Mouse (Mus musculus) cerebellum, postnatal 36 days (tissue): ENCODE data around the gene Tcta.

Experiments
- DNase-seq, 2 experiments: peaks; one replicate each; pipeline ENCODE4 v3.0.0; 2021 to 2022; ENCODE audit warnings: mixed read lengths in 2 of 2

The Tcta gene

GRCm38 (mm10) chr9:108267691-108268090, 38.3 kb downstream of the Tcta start:
- no peak for DNase-seq

DNA sequence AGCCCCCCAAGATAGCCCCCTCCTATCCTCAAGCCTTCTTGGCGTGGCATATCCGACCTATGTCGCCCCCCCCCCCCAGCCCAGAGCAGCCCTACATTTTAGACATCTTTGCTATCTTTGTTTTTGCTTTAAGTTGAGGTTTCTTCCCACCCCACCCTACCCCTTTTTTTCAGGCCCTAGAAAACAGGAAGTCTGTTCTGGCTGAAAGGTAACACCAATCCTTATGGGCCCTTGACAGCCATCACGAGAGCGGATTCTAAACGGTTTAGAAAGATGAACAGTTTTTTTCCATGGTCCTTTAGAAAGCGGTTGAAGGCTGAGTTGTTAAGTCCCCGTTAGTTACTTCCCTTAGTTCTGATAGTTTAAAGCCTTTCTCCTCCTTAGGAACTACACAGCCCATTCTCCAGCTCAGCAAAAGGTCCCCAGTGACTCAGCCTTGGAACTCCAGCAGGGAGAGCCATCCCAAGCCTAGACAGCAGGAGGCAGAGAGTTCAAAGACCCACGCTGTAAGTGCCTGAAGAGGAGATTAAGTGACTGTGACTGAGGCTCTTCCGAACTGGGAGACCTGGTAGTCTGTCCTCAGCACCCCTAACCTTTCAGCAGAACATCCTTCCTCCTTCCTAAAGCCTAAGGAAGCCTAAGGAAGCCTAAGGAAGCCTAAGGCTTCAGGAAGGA, 39.6 kb downstream of the Tcta start:
- DNase-seq = no peak

DNA sequence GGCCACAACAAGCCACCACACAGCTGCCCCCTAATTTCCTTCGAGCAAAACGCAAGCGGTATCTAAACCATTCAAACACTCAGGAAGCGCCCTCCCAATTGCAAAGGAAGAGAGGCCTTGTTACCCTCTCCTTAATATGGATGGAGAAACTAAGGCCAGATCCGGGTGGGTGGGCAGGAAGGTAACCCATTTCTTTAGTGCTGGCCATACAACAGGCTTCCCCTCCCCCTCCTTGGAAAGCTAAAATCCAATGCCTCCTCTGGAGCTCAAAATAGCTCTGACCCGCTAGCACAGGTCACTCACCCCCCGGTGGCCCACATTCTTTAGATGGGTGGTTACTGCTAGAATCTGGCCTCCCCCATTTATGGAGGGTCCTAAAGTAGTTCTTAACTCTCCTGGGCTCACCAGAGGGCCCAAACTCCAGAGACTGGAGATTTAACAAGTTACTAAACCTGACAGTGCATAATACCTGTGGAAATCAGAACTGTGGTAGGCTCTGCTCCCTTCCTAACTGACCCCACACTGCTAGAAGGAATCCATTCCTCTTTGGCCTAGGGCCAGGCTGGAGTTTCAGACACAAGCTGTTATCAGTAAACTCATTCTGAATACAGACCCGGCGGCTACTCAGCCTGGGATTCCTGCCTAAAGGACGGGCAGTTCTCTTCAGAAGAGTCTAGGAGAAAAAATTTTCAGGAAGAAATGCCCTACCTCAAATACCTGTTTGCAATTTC, 41.6 kb downstream of the Tcta start:
- peak; percentile 29 to 35 for DNase-seq

DNA sequence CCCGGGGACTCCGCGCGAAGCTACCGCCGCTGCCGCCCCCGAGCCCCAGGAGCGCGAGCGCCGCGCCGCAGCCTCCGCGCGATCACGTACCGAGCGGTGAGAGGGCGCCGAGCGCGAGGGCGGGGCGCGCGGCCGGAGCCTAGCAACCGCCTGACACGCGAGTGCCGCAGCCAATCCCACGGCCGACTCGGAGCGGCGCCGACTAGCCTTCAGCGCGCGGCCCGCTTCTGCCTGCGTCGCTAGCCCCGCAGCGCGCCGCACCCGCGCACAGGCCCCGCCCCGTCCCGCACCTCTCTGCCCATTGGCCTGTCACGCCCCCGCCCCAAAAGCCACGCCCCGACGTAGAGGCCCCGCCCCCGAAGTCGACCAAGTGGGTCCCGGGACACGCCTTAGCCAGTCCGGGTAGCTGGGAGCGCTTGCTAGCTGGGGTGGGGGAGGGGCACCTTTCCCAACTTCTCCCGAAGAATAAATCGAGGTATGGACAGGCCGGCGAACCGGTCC, 42.2 kb downstream of the Tcta start, which contains the start of gene Dag1:
Gene Dag1 (minus strand): TSS at position 269 of the 501 bp plus-strand sequence.
- DNase-seq = peak; percentile 99 to 100

- no peak for DNase-seq
Observed at GRCm38 (mm10) chr9:108263131-108263681, 42.8 kb downstream of the Tcta start.

- no peak for DNase-seq
Observed at GRCm38 (mm10) chr9:108262494-108263049, 43.4 kb downstream of the Tcta start.

GRCm38 (mm10) chr9:108261865-108262264, 44.1 kb downstream of the Tcta start:
- DNase-seq = no peak

- DNase-seq = no peak
Observed at GRCm38 (mm10) chr9:108260526-108260925, 45.4 kb downstream of the Tcta start.
